Mouse (Mus musculus): Measurements from ENCODE around the gene Olfr613.
"Not testable (repeated sequence)": the region's sequence is repeated elsewhere in the genome, so short reads cannot be mapped to it uniquely, and the experiment has no call there.

Olfr613 gene

GRCm38 (mm10) chr7:103547774-103548173 lies at the start of gene Olfr613:
Gene Olfr613 (plus strand): TSS chr7:103548074.
- no peak for DNase-seq (ENCODE audit: low spot score)

GRCm38 (mm10) chr7:103512022-103512421 lies 35.9 kb upstream of the Olfr613 start, which contains the start of gene Olfr610:
Gene Olfr610 (minus strand): TSS chr7:103512122.
- no peak for DNase-seq (ENCODE audit: low spot score)

GRCm38 (mm10) chr7:103520746-103521145 lies 27.1 kb upstream of the Olfr613 start, which contains the start of gene Olfr611:
Gene Olfr611 (minus strand): TSS chr7:103520846.
- DNase-seq (ENCODE audit: low spot score) = not testable (repeated sequence)

GRCm38 (mm10) chr7:103542617-103543016 lies 5.3 kb upstream of the Olfr613 start, which contains the start of gene Olfr612:
Gene Olfr612 (minus strand): TSS chr7:103542717.
- DNase-seq (ENCODE audit: low spot score) = not testable (repeated sequence)

GRCm38 (mm10) chr7:103555779-103556178 lies 7.9 kb downstream of the Olfr613 start, which contains the start of gene Olfr615:
Gene Olfr615 (plus strand): TSS chr7:103556079.
- DNase-seq (ENCODE audit: low spot score) = no peak

- no peak for DNase-seq (ENCODE audit: low spot score)
These were observed 21.2 kb downstream of the Olfr613 start, which contains the start of gene Olfr616 for GRCm38 (mm10) chr7:103569043-103569442. Gene Olfr616 (minus strand): TSS chr7:103569143.

- no peak for DNase-seq (ENCODE audit: low spot score)
These were observed 24.9 kb downstream of the Olfr613 start, which contains the start of gene Olfr617 for GRCm38 (mm10) chr7:103572761-103573160. Gene Olfr617 (plus strand): TSS chr7:103573061.

- DNase-seq (ENCODE audit: low spot score) = no peak
These were observed 41.9 kb downstream of the Olfr613 start, which contains the start of gene Olfr618 for GRCm38 (mm10) chr7:103589803-103590202. Gene Olfr618 (plus strand): TSS chr7:103590103.

GRCm38 (mm10) chr7:103600275-103600674 lies 52.4 kb downstream of the Olfr613 start, which contains the start of gene Olfr619:
Gene Olfr619 (plus strand): TSS chr7:103600575.
- DNase-seq (ENCODE audit: low spot score) = no peak

Data from ovary, postnatal 14 days (tissue).